Mouse (Mus musculus) thymus, adult 2 months (tissue): ENCODE measurements around the gene Osmr. TPM values are rescaled to one million over a fixed set of nuclear protein-coding genes. Genes with fewer than 3 reads are reported as not detected.

Experiments used
- DNase-seq: peaks from one replicate; pipeline ENCODE4 v3.0.0; 2021
- H3K27ac ChIP-seq: fragments of 200-500 bp; 2 replicates; pipeline ENCODE4 v1.5.1; 2012; ENCODE audit warnings: low read length, control low read depth; ENCODE audit not compliant: control insufficient read depth, insufficient read depth
- H3K27me3 ChIP-seq: fragments of 200-500 bp; 2 replicates; pipeline ENCODE4 v1.6.1; 2012; ENCODE audit warnings: mild to moderate bottlenecking, low read length, moderate library complexity, mixed read lengths; ENCODE audit not compliant: control insufficient read depth, insufficient read depth
- H3K36me3 ChIP-seq: fragments of 200-500 bp; 2 replicates; pipeline ENCODE4 v1.6.1; 2012; ENCODE audit warnings: mild to moderate bottlenecking, low read length, moderate library complexity; ENCODE audit not compliant: control insufficient read depth, insufficient read depth
- H3K4me1 ChIP-seq: fragments of 200-500 bp; replicated peaks from 2 replicates; pipeline ENCODE4 v1.6.1; 2012; ENCODE audit warnings: low read length; ENCODE audit not compliant: control insufficient read depth, insufficient read depth
- H3K4me3 ChIP-seq: fragments of 200-500 bp; 2 replicates; pipeline ENCODE4 v1.5.1; 2012; ENCODE audit warnings: mild to moderate bottlenecking, low read length, control low read depth, moderate library complexity; ENCODE audit not compliant: control insufficient read depth, insufficient read depth
- CTCF ChIP-seq: fragments of 200-500 bp; IDR thresholded peaks from 2 replicates; pipeline ENCODE4 v1.5.1; 2012; ENCODE audit warnings: mild to moderate bottlenecking, control low read depth, low read length, moderate library complexity, borderline replicate concordance; ENCODE audit not compliant: control insufficient read depth, poor library complexity, insufficient read depth; ENCODE audit errors: extremely low read depth
- POLR2A ChIP-seq: fragments of 200-500 bp; IDR thresholded peaks from 2 replicates; pipeline ENCODE4 v1.6.1; 2012; ENCODE audit warnings: mild to moderate bottlenecking, low read length, control low read depth, moderate library complexity; ENCODE audit not compliant: control insufficient read depth, poor library complexity, insufficient read depth; ENCODE audit errors: extremely low read depth
- WGBS: fragments of 180-500 bp; shearing (Covaris S2); methylation state at CpG from one replicate; pipeline ENCODE4 v1.1.7; 2018; 5-methylcytosine and 5-hydroxymethylcytosine counted together
- polyA plus RNA-seq: library from polyadenylated mRNA; depleted of rRNA; stranded (reverse); fragments of >200 nt; gene quantifications from 2 replicates; pipeline ENCODE4 v1.2.3, GENCODE M21; 2012

Osmr gene
- polyA plus RNA-seq, 1 experiment: 5.2 TPM

DNA sequence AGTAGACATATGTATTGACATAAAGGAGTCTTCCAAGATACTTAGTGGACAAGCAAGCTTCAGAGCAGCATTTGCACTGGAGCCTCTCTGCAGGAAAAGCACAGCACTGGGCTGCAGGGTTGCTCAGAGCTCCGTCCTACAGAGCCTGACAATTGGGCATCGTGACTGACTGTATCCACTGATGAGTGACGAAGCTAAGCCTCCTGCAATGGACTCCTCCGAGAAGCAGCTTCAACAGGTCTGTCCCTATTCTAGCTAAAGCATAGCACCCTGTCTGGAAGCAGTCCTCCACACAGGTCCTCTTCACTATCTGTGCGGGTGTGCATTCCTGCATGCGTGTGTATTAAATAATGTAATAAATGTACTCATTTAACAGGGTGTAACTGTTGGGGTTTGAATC, 7.9 kb downstream of the Osmr start:
- H3K27ac ChIP-seq: no peak overlapping the region
- 90% methylated on average over 6 of the region's 6 CpGs for WGBS
- no peaks in the 10 kb centered on the region for H3K27me3 ChIP-seq
- no peaks in the 10 kb centered on the region for H3K36me3 ChIP-seq
- no peak for DNase-seq
- TF ChIP-seq POLR2A (no peak), CTCF (no peak)
- no peak overlapping the region for H3K4me3 ChIP-seq
- no peaks in the 10 kb centered on the region for H3K4me1 ChIP-seq

DNA sequence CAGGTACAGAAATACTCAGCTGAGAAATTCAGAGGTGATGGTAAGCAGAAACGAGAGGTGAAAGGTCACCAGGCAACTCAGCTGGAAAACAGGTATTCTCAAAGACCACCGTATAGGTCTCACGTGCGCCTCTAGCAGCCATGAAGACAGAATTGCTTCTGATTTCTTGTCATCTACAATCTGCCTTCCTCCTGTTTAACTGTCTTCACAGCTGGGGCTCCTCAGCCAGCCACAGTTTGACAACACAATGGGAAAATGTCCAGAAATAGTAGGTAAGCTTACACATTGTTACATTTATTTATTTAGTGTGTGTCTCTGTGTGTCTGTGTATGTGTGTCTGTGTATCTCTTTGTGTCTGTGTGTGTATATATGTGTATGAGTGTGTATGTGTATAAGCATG, 12.6 kb downstream of the Osmr start:
- 94% methylated on average over 4 of the region's 4 CpGs for WGBS
- no peak overlapping the region for H3K27ac ChIP-seq

DNA sequence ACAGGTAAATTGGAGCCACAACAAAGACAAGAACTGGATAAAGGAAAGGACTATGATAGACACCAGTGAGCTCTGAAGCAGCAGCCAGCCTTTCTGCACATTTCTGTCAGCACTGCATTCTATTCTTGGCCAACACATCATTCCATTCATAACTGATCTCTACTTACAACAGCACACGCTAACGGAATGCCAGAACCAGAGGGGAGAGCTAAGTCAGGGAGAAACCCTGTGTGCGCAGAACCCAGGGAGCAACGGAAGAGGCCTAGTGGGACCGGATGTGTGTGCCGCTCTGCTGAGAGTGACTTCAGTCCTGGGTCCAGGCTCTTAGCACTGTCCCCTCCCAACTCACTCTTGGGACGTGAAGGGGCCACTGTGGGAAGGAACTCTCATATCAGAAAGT, 13.2 kb downstream of the Osmr start:
- no peak for DNase-seq
- no peak overlapping the region for H3K4me3 ChIP-seq
- H3K27ac ChIP-seq: no peak overlapping the region
- TF ChIP-seq POLR2A (no peak), CTCF (no peak)
- H3K4me1 ChIP-seq: no peaks in the 10 kb centered on the region
- no peaks in the 10 kb centered on the region for H3K36me3 ChIP-seq
- 87% methylated on average over 7 of the region's 7 CpGs for WGBS
- H3K27me3 ChIP-seq: no peaks in the 10 kb centered on the region

More for the DNA sequence above, 12.6 kb downstream of the Osmr start:
- DNase-seq: no peak
- Histone ChIP-seq H3K4me3 (no peak overlapping the region), H3K36me3 (no peaks in the 10 kb centered on the region), H3K4me1 (no peaks in the 10 kb centered on the region), H3K27me3 (no peaks in the 10 kb centered on the region)
- TF ChIP-seq CTCF: no peak
- TF ChIP-seq POLR2A: no peak

DNA sequence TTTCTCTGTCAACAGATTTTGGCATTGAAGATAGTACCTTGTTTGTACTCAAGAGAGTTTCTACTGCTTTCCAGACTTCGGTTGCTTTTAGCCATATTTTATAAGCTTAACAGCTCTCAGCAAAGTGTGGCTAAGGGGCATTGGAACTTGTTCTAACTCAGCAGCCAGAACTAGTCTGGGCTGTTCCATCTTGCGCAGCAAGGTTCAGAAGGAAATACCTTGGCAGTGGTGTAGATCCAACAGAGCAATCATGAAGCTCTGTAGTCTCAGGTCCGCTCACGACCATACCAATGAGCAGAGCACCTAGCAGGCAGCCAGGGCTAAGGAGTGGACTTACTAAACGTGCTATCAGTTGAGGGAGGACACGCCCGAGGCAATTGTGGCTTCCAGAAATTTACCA, 15.0 kb downstream of the Osmr start:
- Histone ChIP-seq H3K27ac (no peak overlapping the region), H3K36me3 (no peaks in the 10 kb centered on the region), H3K4me1 (no peaks in the 10 kb centered on the region), H3K4me3 (no peak overlapping the region), H3K27me3 (no peaks in the 10 kb centered on the region)
- no peak for TF ChIP-seq CTCF
- TF ChIP-seq POLR2A: no peak
- DNase-seq: no peak
- 90% methylated on average over 7 of the region's 7 CpGs for WGBS

DNA sequence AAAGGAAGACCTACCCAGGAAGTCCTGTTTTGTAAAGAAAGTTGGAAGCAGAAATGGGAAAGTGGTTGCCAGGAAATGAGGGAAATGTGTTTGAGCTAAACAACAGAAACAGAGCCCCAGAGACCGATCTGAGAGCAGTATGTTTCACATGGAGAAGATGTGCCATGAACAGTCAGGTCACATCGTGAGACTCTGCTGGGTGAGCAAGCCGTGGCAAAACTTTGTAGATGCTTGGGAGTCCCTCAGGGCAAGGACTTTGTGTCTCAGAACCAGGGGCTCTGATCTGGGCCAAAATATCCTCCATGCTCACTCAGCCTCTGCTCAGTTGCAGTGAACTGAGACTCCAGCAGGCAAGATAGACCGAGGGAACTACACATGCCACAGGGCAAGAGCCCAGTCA, 15.9 kb downstream of the Osmr start:
- 74% methylated on average over 4 of the region's 4 CpGs for WGBS
- TF ChIP-seq POLR2A: no peak
- no peak for TF ChIP-seq CTCF
- no peaks in the 10 kb centered on the region for H3K4me1 ChIP-seq
- no peaks in the 10 kb centered on the region for H3K27me3 ChIP-seq
- no peak overlapping the region for H3K27ac ChIP-seq
- no peak overlapping the region for H3K4me3 ChIP-seq
- H3K36me3 ChIP-seq: no peaks in the 10 kb centered on the region
- DNase-seq: no peak

DNA sequence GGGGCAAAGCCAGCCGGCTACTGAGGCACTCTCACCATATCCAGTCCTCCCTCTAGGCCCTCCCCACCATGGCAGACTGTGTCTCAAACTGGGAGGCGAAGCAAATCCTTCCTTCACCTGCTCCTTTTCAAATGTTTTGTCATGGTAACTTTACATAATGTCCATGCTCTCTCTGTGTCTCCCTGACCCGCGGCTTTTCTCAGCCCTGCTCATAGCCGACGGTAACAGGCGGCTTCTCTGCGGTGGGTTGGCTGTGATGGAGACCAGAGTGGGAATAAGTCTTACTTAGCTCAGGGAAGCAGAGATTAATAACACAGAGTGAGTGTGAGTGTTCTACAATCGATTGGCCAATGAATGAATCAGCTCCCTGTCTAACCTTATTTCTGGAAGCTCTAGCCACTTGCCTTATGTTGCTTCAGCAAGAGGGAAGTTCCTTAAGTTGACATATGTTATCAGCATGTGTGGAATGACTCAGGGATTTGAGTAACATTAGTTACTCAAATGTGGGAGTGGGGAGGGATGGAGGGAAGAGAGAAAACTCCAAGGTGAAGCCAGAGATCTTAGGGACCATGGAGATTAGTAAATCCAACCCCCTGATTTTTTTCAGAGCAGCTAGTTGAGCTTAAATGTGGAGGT, 17.4 kb downstream of the Osmr start:
- H3K36me3 ChIP-seq: no peaks in the 10 kb centered on the region
- no peak overlapping the region for H3K27ac ChIP-seq
- H3K4me3 ChIP-seq: no peak overlapping the region
- H3K4me1 ChIP-seq: no peaks in the 10 kb centered on the region
- TF ChIP-seq CTCF: no peak
- no peak for TF ChIP-seq POLR2A
- no peaks in the 10 kb centered on the region for H3K27me3 ChIP-seq
- WGBS: 93% methylated on average over 9 of the region's 9 CpGs
- no peak for DNase-seq

DNA sequence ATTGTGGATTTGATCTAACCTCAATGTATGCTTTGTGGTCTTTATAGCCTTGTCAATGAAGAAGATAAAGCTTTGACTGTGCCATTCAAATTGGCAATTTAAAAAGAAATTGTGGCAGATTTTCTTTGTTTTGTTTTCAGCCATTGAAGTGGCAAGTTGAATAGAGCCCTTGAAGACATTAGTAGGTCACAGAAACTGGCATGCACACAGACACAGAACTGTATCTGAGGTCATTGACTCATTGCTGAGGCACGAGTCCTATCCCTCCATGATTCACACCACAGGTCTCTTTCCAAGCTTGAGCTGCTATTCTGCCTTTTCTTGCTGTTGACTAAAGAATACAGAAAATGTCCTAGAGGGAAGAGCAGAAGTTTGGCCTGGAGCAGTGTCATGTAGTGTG, 24.9 kb downstream of the Osmr start:
- no peak for DNase-seq
- no peaks in the 10 kb centered on the region for H3K27me3 ChIP-seq
- TF ChIP-seq CTCF: no peak
- TF ChIP-seq POLR2A: no peak
- no peak overlapping the region for H3K27ac ChIP-seq
- no peak overlapping the region for H3K4me3 ChIP-seq
- 86% methylated on average over 1 of the region's 1 CpGs for WGBS
- H3K4me1 ChIP-seq: no peaks in the 10 kb centered on the region
- no peaks in the 10 kb centered on the region for H3K36me3 ChIP-seq
